Mouse (Mus musculus) cerebellum, adult 2 months (tissue): Measurements from ENCODE around the gene Gm49630. TPM values are rescaled to one million over a fixed set of nuclear protein-coding genes. Genes with fewer than 3 reads are reported as not detected.
"Not testable (repeated sequence)": the region's sequence is repeated elsewhere in the genome, so short reads cannot be mapped to it uniquely, and the experiment has no call there.

Source experiments
- DNase-seq, 2 experiments: peaks; one replicate each; pipeline ENCODE4 v3.0.0; 2021
- H3K27ac ChIP-seq: fragments of 200-500 bp; 2 replicates; pipeline ENCODE4 v1.5.1; 2012; ENCODE audit warnings: low read length, control low read depth, inconsistent platforms; ENCODE audit not compliant: insufficient read depth
- H3K27me3 ChIP-seq: fragments of 200-500 bp; 2 replicates; pipeline ENCODE4 v1.6.1; 2012; ENCODE audit warnings: inconsistent platforms, mild to moderate bottlenecking, low read length, moderate library complexity; ENCODE audit not compliant: control insufficient read depth, insufficient read depth
- H3K4me1 ChIP-seq: fragments of 200-500 bp; 2 replicates; pipeline ENCODE4 v1.6.1; 2011; ENCODE audit warnings: low read length; ENCODE audit not compliant: control insufficient read depth, insufficient read depth
- H3K4me3 ChIP-seq: fragments of 200-500 bp; replicated peaks from 2 replicates; pipeline ENCODE3; 2011; ENCODE audit warnings: mild to moderate bottlenecking, low read depth, low read length, control low read depth; ENCODE audit not compliant: insufficient read depth
- WGBS: fragments of 180-500 bp; shearing (Covaris S2); methylation state at CpG from one replicate; pipeline ENCODE4 v1.1.7; 2018; 5-methylcytosine and 5-hydroxymethylcytosine counted together
- polyA plus RNA-seq: library from polyadenylated mRNA; depleted of rRNA; stranded (reverse); fragments of >200 nt; gene quantifications from 2 replicates; pipeline ENCODE4 v1.2.3, GENCODE M21; 2012

The Gm49630 gene
- polyA plus RNA-seq, 1 experiment = not detected

GRCm38 (mm10) chr17:7388341-7388957 is 16.7 kb upstream of the Gm49630 start:
- H3K27me3 ChIP-seq, DNase-seq, H3K4me1 ChIP-seq, H3K4me3 ChIP-seq, H3K27ac ChIP-seq: not testable (repeated sequence)
- WGBS = no CpG with 5 or more reads among the region's 2 CpGs

- 31% methylated on average over 8 of the region's 8 CpGs for WGBS
- DNase-seq, H3K4me1 ChIP-seq, H3K27me3 ChIP-seq, H3K27ac ChIP-seq, H3K4me3 ChIP-seq: not testable (repeated sequence)
Observed at GRCm38 (mm10) chr17:7386016-7386415, 14.2 kb upstream of the Gm49630 start.

GRCm38 (mm10) chr17:7385364-7385763 is 13.6 kb upstream of the Gm49630 start, which contains the start of gene Unc93a2:
Gene Unc93a2, minus strand, starts transcription at chr17:7385464.
- H3K27ac ChIP-seq, H3K4me3 ChIP-seq, DNase-seq, H3K4me1 ChIP-seq, H3K27me3 ChIP-seq: not testable (repeated sequence)
- WGBS = 85% methylated on average over 3 of the region's 3 CpGs

GRCm38 (mm10) chr17:7383167-7384143 is 11.7 kb upstream of the Gm49630 start:
- not testable (repeated sequence) for DNase-seq, H3K27ac ChIP-seq, H3K4me3 ChIP-seq, H3K27me3 ChIP-seq, H3K4me1 ChIP-seq
- WGBS = 55% methylated on average over 12 of the region's 13 CpGs

GRCm38 (mm10) chr17:7382711-7383110 is 10.9 kb upstream of the Gm49630 start:
- 93% methylated on average over 1 of the region's 3 CpGs for WGBS
- H3K4me1 ChIP-seq, H3K27me3 ChIP-seq, H3K4me3 ChIP-seq, DNase-seq, H3K27ac ChIP-seq: not testable (repeated sequence)

GRCm38 (mm10) chr17:7377907-7378306 is 6.1 kb upstream of the Gm49630 start:
- H3K27ac ChIP-seq, DNase-seq, H3K4me3 ChIP-seq, H3K27me3 ChIP-seq, H3K4me1 ChIP-seq: not testable (repeated sequence)
- WGBS = 66% methylated on average over 2 of the region's 3 CpGs

GRCm38 (mm10) chr17:7376951-7377700 is 5.3 kb upstream of the Gm49630 start:
- DNase-seq, H3K27me3 ChIP-seq, H3K4me3 ChIP-seq, H3K27ac ChIP-seq, H3K4me1 ChIP-seq: not testable (repeated sequence)
- WGBS = 100% methylated on average over 1 of the region's 3 CpGs

GRCm38 (mm10) chr17:7369401-7369800 is 2.4 kb downstream of the Gm49630 start:
- not testable (repeated sequence) for H3K27me3 ChIP-seq, H3K4me3 ChIP-seq, DNase-seq, H3K4me1 ChIP-seq, H3K27ac ChIP-seq
- WGBS = 81% methylated on average over 6 of the region's 6 CpGs

- H3K27ac ChIP-seq, H3K27me3 ChIP-seq, H3K4me1 ChIP-seq, H3K4me3 ChIP-seq, DNase-seq: not testable (repeated sequence)
- 27% methylated on average over 5 of the region's 7 CpGs for WGBS
Observed at GRCm38 (mm10) chr17:7366676-7367374, 5.0 kb downstream of the Gm49630 start.

- not testable (repeated sequence) for H3K4me1 ChIP-seq, DNase-seq, H3K27ac ChIP-seq, H3K4me3 ChIP-seq, H3K27me3 ChIP-seq
- no CpG with 5 or more reads among the region's 1 CpGs for WGBS
Observed at GRCm38 (mm10) chr17:7366265-7366664, 5.5 kb downstream of the Gm49630 start.

- not testable (repeated sequence) for H3K27me3 ChIP-seq, DNase-seq, H3K4me1 ChIP-seq, H3K4me3 ChIP-seq, H3K27ac ChIP-seq
- WGBS = 88% methylated on average over 1 of the region's 3 CpGs
Observed at GRCm38 (mm10) chr17:7365615-7366014, 6.2 kb downstream of the Gm49630 start.
